Mouse (Mus musculus) midbrain, embryonic 10.5 days (tissue): Measurements from ENCODE around the gene Rabep2. TPM values are rescaled to one million over a fixed set of nuclear protein-coding genes. Genes with fewer than 3 reads are reported as not detected.

Experiments
- DNase-seq: peaks from one replicate; pipeline ENCODE4 v3.0.0-alpha.2; 2017; ENCODE audit warnings: low spot score
- H3K27ac ChIP-seq: fragments of 300-500 bp; sonication (generic); replicated peaks from 2 replicates; pipeline ENCODE4 v1.5.1; 2016; ENCODE audit warnings: mild to moderate bottlenecking
- H3K27me3 ChIP-seq: fragments of 300-500 bp; sonication (generic); 2 replicates; pipeline ENCODE4 v1.6.1; 2016; ENCODE audit warnings: low read depth, mild to moderate bottlenecking; ENCODE audit not compliant: poor library complexity, severe bottlenecking
- H3K36me3 ChIP-seq: fragments of 300-500 bp; sonication (generic); 2 replicates; pipeline ENCODE4 v1.6.1; 2016; ENCODE audit warnings: mild to moderate bottlenecking, moderate library complexity
- H3K4me1 ChIP-seq: fragments of 300-500 bp; sonication (generic); 2 replicates; pipeline ENCODE4 v1.6.1; 2016
- H3K4me3 ChIP-seq: fragments of 300-500 bp; sonication (generic); 2 replicates; pipeline ENCODE4 v1.5.1; 2016; ENCODE audit warnings: mild to moderate bottlenecking, moderate library complexity
- H3K9me3 ChIP-seq: fragments of 300-500 bp; sonication (generic); replicated peaks from 2 replicates; pipeline ENCODE4 v1.6.1; 2016; ENCODE audit warnings: mild to moderate bottlenecking
- WGBS: fragments of 180-500 bp; shearing (Covaris S2); methylation state at CpG from one replicate; pipeline ENCODE4 v1.1.7; 2016; 5-methylcytosine and 5-hydroxymethylcytosine counted together
- polyA plus RNA-seq: library from polyadenylated mRNA; unstranded; fragments of >200 nt; fragmentation: Nextera tagmentation; extraction: Ambion mirVana; gene quantifications from 2 replicates; pipeline ENCODE4 v1.2.1, GENCODE M21; 2016

Gene Rabep2
- polyA plus RNA-seq, 1 experiment from 2014 or later: 27.0 TPM

DNA sequence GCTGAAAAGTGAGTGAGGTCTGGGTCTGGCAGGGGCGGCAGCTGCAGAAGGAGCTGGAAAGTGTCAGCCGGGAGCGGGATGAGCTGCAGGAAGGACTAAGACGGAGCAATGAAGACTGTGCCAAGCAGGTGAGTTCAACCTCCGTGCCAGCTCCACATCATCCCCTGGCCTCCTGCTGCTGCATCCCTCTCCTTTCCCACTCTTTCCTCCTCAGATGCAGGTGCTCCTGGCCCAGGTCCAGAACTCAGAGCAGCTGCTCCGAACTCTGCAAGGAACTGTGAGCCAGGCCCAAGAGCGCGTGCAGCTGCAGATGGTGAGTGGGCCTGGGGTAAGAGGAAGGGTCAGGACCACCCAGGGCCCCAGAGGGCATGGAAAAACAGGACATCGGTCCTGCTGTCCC lies 11.6 kb downstream of the Rabep2 start:
- Histone ChIP-seq H3K9me3 (no peaks in the 10 kb centered on the region), H3K27ac (no peak overlapping the region), H3K36me3 (peaks cover 40% of the 10 kb centered on the region), H3K4me3 (no peak overlapping the region), H3K27me3 (no peaks in the 10 kb centered on the region), H3K4me1 (no peaks in the 10 kb centered on the region)
- 85% methylated on average over 9 of the region's 9 CpGs for WGBS
- no peak for DNase-seq

DNA sequence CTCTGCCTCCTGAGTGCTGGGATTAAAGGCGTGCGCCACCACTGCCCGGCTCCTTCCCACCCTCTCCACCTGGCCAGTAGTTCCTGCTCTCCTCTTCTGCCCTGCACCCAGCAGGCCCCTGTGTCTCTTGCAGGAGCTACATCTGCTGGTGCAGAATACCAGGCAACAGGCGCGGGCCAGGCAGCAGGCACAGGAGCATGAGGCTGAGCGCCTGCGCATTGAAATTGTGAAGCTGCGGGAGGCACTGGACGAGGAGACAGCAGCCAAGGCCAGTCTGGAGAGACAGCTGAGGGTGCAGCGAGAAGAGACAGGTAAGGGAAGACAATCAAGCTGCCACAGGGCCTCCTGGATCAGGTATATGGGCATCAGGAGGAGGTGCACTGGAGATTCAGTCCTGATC lies 15.4 kb downstream of the Rabep2 start:
- WGBS: 93% methylated on average over 10 of the region's 10 CpGs
- no peaks in the 10 kb centered on the region for H3K9me3 ChIP-seq
- no peak overlapping the region for H3K4me3 ChIP-seq
- H3K27ac ChIP-seq: no peak overlapping the region
- no peaks in the 10 kb centered on the region for H3K4me1 ChIP-seq
- DNase-seq: no peak
- H3K36me3 ChIP-seq: peaks cover 49% of the 10 kb centered on the region
- H3K27me3 ChIP-seq: no peaks in the 10 kb centered on the region

DNA sequence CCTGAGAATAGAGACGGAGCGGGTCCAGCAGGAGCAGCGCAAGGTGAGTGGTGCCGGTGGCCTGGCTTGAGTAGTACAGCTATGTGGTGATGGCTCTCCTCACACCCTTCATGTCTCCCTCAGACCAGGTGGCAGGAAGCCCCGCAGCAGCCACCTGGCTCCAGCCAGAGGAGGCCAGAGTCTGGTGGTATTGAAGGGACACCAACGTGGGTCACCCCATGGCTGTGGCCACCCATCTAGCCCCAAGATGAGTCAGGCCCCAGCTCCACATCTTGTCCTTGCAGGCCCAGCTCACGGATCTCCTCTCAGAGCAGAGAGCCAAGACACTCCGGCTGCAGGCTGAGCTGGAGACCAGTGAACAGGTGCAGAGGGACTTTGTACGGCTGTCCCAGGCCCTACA lies 16.0 kb downstream of the Rabep2 start:
- WGBS: 91% methylated on average over 9 of the region's 9 CpGs
- Histone ChIP-seq H3K4me1 (no peaks in the 10 kb centered on the region), H3K36me3 (peaks cover 49% of the 10 kb centered on the region)

DNA sequence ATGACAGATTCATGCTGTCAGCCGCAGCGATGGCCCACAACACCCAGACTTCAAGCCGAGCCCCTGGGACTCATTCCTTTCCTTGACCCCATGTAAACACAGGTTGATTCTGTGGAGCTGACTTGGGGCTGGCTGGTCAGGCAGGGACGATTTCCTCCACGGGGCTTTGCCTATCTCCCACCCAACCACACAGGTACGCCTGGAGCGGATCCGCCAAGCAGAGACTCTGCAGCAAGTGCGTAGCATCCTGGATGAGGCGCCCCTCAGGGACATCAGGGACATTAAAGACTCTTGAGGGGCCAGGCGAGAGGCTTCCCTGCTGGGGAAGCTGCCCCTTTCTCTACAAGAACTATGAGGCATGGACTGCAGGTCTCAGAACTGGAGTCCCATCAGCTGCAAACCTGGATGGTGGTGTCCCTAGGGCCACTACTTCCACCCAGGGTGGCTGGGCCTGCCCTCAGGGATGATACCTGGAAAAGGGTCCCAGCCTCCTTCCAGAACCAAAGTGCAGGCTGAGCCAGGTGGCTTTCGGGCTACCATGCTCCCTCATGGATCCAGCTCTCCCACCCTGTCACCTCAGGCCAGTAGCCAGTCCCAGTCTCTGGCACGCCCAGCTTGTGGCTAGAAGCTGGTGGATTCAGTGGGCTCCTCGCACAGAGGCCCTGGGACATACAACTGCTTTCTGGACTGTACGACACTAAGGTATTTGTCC lies 16.7 kb downstream of the Rabep2 start:
- DNase-seq: no peak
- H3K27me3 ChIP-seq: no peaks in the 10 kb centered on the region
- H3K4me3 ChIP-seq: no peak overlapping the region
- H3K36me3 ChIP-seq: peaks cover 44% of the 10 kb centered on the region
- H3K4me1 ChIP-seq: no peaks in the 10 kb centered on the region
- no peaks in the 10 kb centered on the region for H3K9me3 ChIP-seq
- 93% methylated on average over 15 of the region's 15 CpGs for WGBS
- no peak overlapping the region for H3K27ac ChIP-seq

More for the DNA sequence above, 16.0 kb downstream of the Rabep2 start:
- no peak for DNase-seq
- Histone ChIP-seq H3K4me3 (no peak overlapping the region), H3K27me3 (no peaks in the 10 kb centered on the region), H3K27ac (no peak overlapping the region), H3K9me3 (no peaks in the 10 kb centered on the region)

DNA sequence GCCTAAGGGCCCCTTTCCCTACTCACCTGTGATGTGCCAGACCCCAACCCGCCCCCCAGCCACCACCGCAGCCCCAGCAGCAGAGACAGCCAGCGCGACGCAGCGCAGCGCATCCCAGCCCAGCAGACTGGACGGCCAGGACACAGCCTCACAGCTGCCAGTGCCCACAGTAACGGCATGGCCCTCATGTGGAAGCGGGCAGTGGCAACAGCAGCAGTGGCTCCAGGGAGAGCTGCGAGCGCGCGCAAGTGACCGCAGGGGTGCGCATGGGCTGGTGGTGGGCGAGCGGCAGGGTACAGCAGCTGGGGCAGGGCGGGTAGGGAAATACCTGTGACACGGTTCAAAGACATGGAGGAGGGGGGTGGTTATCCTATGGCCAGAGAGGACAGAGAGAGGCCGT lies 17.7 kb downstream of the Rabep2 start:
- Histone ChIP-seq H3K4me3 (no peak overlapping the region), H3K4me1 (no peaks in the 10 kb centered on the region), H3K9me3 (no peaks in the 10 kb centered on the region), H3K27me3 (no peaks in the 10 kb centered on the region), H3K36me3 (peaks cover 41% of the 10 kb centered on the region), H3K27ac (0 out of 2 replicates have a peak overlapping the region, but pooled peaks have one; percentile 17)
- DNase-seq: no peak
- 92% methylated on average over 21 of the region's 21 CpGs for WGBS

DNA sequence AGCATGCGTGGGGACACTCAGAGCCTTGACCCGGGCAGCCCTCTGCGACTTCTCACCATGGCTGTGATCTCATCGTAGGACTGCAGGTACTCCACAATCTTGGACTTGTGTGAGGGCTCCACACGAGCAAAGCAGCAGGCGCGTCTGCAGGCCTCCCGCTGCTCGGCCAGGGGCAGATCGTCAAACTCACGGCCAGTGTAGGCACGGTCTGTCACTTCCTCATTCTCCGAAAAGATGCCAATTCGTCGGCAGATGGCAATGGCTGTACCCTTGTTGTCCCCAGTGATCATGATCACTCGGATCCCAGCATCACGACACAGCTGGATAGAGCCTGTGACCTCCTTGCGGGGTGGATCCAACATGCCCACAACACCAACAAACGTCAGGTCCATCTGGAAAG lies 19.9 kb downstream of the Rabep2 start:
- no peaks in the 10 kb centered on the region for H3K9me3 ChIP-seq
- 93% methylated on average over 19 of the region's 19 CpGs for WGBS
- H3K4me1 ChIP-seq: no peaks in the 10 kb centered on the region
- H3K4me3 ChIP-seq: no peak overlapping the region
- no peak for DNase-seq
- H3K27ac ChIP-seq: no peak overlapping the region
- H3K27me3 ChIP-seq: no peaks in the 10 kb centered on the region
- peaks cover 33% of the 10 kb centered on the region for H3K36me3 ChIP-seq

DNA sequence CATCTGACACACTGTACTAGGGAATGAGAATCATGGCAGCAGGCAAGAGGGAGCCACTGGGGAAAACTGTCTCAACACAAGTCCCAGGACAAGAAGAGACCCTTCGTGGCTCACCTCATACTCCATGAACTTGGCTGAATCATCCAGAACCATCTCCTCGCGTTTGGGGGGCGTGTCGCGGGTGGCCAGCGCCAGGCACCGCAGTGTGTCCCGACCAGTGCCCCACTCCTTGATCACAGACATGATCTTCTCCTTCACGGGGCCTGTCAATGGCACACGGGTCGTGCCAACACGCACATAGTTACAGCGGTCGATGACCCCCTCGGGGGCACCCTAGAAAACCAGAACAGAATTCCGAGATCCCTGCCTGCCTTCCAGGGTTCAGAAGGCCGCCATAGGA lies 21.4 kb downstream of the Rabep2 start:
- Histone ChIP-seq H3K27me3 (no peaks in the 10 kb centered on the region), H3K27ac (no peak overlapping the region), H3K36me3 (peaks cover 22% of the 10 kb centered on the region), H3K4me1 (no peaks in the 10 kb centered on the region), H3K9me3 (no peaks in the 10 kb centered on the region), H3K4me3 (no peak overlapping the region)
- WGBS: 94% methylated on average over 18 of the region's 18 CpGs
- no peak for DNase-seq

DNA sequence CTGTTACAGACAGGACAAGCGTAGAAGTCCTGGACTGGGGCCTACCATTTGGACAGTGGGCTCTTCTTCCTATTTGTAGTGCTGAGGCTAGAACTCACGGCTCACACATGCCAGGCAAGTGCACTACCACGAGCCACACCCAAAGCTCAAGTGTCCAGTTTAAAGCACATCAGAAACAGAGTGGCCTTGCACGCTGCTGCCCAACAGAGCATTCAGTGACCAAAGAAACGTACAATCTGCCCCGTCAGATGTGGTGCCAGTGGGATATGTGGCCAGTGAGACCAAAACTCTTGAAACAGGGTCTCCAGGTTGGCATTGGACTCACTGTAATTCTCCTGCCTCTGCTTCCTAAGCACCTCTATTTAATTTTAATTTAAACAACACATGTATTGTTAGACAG lies 22.1 kb downstream of the Rabep2 start:
- Histone ChIP-seq H3K4me1 (no peaks in the 10 kb centered on the region), H3K9me3 (no peaks in the 10 kb centered on the region), H3K27ac (no peak overlapping the region), H3K36me3 (peaks cover 15% of the 10 kb centered on the region), H3K27me3 (no peaks in the 10 kb centered on the region), H3K4me3 (no peak overlapping the region)
- WGBS: 93% methylated on average over 6 of the region's 6 CpGs
- no peak for DNase-seq

DNA sequence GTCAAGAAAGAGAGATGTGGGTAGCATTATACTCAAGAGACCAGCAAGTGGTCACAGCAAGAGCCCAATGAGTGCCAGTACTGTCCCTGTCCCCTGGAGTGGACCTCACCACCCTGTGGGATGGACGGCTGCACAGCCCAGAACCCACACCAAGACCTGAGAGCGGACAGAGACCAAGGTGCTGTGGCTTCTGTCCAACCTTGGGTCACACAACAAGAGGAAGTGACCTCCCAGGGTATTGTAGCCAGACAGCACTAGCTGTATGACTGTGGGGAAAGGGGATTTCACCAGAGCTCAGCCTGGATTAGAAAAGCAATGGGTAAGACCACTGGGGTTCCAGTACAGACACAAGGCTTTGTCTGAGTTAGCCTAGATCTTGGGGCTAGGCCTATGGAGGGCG lies 23.7 kb downstream of the Rabep2 start:
- WGBS: 93% methylated on average over 3 of the region's 3 CpGs
- no peak overlapping the region for H3K4me3 ChIP-seq

DNA sequence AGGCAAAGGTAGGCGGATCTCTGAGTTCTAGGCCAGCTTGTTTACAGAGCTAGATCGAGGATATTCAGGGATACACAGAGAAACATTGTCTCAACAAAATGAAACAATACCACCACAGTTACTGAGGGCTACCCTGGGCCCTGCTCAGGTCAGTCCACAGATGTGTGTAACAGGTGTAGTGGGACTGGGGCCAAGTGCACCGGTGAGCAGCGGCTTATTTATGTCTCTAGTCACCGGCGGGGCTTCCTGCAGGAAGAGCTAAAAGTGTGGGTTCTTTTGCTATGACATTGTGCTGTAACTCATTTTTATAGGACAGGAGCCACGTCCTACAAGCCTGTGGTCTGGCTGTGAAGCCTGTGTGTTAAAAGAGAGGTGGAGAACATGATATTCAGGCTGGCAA lies 25.3 kb downstream of the Rabep2 start:
- Histone ChIP-seq H3K9me3 (no peaks in the 10 kb centered on the region), H3K36me3 (0 out of 2 replicates have a peak, but pooled peaks cover under 1% of the 10 kb centered on the region), H3K27me3 (no peaks in the 10 kb centered on the region), H3K4me3 (no peak overlapping the region), H3K27ac (no peak overlapping the region), H3K4me1 (no peaks in the 10 kb centered on the region)
- DNase-seq: no peak
- WGBS: 82% methylated on average over 7 of the region's 7 CpGs

More for the DNA sequence above, 23.7 kb downstream of the Rabep2 start:
- H3K9me3 ChIP-seq: no peaks in the 10 kb centered on the region
- peaks cover 6% of the 10 kb centered on the region; the same call in 1 of the 2 replicates for H3K36me3 ChIP-seq
- H3K27ac ChIP-seq: no peak overlapping the region
- no peaks in the 10 kb centered on the region for H3K4me1 ChIP-seq
- no peaks in the 10 kb centered on the region for H3K27me3 ChIP-seq
- DNase-seq: no peak

DNA sequence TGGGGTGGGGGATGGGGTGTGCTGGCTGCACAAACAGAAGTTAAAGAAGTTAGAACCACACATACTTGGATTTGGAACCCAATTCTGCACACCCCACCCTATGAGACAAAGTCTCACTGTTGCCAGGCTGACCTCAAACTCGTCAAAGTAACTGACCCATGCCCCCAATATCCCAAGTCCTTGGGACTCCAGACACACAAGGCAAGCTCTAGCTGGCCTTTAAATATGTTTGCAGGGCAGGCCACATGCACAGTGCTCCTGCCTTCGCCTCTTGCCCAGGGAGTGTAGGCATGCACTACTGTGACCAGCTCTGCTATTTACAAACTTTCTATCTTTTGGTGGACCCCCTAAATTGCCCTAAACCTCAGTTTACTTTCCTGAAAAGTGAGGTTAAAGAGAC lies 26.7 kb downstream of the Rabep2 start:
- H3K36me3 ChIP-seq: no peaks in the 10 kb centered on the region
- H3K27me3 ChIP-seq: no peaks in the 10 kb centered on the region
- 69% methylated on average over 2 of the region's 2 CpGs for WGBS
- no peak for DNase-seq
- no peaks in the 10 kb centered on the region for H3K4me1 ChIP-seq
- no peak overlapping the region for H3K27ac ChIP-seq
- no peak overlapping the region for H3K4me3 ChIP-seq
- H3K9me3 ChIP-seq: no peaks in the 10 kb centered on the region

DNA sequence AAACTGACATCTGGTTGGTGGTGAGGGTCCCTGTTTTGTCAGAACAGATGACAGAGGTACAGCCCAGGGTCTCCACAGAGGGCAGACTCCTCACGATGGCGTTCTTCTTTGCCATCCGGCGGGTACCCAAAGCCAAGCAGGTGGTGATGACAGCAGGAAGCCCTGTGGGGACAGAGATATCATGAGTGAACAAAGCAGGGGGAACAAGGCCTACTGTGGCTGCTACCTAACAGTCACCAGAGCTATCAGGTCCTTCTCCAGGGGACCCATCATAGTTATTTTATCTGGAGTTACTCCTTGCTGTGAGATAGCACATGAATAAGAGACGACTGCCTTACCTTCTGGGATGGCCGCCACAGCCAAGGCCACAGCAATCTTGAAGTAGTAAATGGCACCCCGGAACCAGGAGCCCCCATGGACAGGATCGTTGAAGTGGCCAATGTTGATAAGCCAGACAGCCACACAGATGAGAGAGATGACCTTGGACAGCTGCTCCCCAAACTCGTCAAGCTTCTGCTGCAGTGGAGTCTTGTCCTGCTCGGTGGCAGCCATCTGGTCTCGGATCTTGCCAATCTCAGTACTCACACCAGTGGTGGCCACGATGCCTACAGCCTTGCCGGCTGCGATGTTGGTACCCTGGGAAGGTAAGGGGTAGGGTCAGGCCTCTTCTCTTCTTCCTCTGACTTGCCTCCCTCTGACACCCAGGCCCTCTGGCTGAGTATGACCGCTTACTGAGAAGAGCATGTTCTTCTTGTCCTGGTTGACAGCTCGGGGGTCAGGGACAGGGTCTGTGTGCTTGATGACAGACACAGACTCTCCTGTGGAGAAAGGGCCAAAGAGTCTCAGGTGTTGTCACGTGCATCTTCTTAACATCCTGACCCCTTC lies 28.1 kb downstream of the Rabep2 start:
- Histone ChIP-seq H3K36me3 (no peaks in the 10 kb centered on the region), H3K27me3 (no peaks in the 10 kb centered on the region), H3K9me3 (no peaks in the 10 kb centered on the region), H3K27ac (no peak overlapping the region), H3K4me1 (0 out of 2 replicates have a peak, but pooled peaks cover 2% of the 10 kb centered on the region), H3K4me3 (no peak overlapping the region)
- no peak for DNase-seq
- 92% methylated on average over 17 of the region's 17 CpGs for WGBS

DNA sequence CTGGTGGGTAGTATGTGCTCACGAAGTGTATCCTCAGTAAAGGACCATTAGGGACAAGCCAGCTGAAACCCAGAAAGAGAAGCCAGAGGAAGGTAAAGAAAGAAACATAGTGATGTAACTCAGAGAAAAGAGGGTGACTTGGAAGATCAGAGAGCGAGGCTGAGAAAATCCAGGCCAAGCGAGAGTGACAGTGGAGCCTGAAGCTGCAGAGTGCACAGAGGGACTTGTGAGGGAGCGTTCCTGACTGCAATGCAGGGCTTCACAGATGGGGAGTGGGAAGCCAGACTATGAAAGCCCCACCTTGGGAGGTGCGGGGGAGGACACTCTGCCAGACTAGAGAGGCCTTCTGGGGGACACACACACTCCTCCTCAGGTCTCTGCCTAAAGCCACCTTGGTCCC lies 29.7 kb downstream of the Rabep2 start:
- DNase-seq: no peak
- Histone ChIP-seq H3K4me3 (no peak overlapping the region), H3K27ac (no peak overlapping the region), H3K9me3 (no peaks in the 10 kb centered on the region), H3K27me3 (0 out of 2 replicates have a peak, but pooled peaks cover 4% of the 10 kb centered on the region), H3K4me1 (peaks cover 6% of the 10 kb centered on the region; the same call in 1 of the 2 replicates), H3K36me3 (no peaks in the 10 kb centered on the region)
- WGBS: 76% methylated on average over 5 of the region's 5 CpGs
